Mouse (Mus musculus) forebrain, embryonic 11.5 days (tissue): ENCODE data around the gene Ankrd6. TPM values are rescaled to one million over a fixed set of nuclear protein-coding genes. Genes with fewer than 3 reads are reported as not detected.

Source experiments
- ATAC-seq: fragments of 200-750 bp; cut with Nextera tagmentation; replicated peaks from 2 replicates; pipeline ENCODE4 v1.8.0; 2017; ENCODE audit warnings: moderate TSS enrichment; ENCODE audit not compliant: low FRiP score
- DNase-seq: peaks from one replicate; pipeline ENCODE4 v3.0.0-alpha.2; 2017; ENCODE audit warnings: low spot score
- H3K27ac ChIP-seq: fragments of 300-500 bp; sonication (generic); 2 replicates; pipeline ENCODE4 v1.5.1; 2014; ENCODE audit warnings: low read depth, low read length
- H3K27me3 ChIP-seq: fragments of 300-500 bp; sonication (generic); 2 replicates; pipeline ENCODE4 v1.6.1; 2014; ENCODE audit warnings: mild to moderate bottlenecking, low read length, mixed read lengths; ENCODE audit not compliant: control insufficient read depth, insufficient read depth
- H3K36me3 ChIP-seq: fragments of 300-500 bp; sonication (generic); 2 replicates; pipeline ENCODE4 v1.6.1; 2014; ENCODE audit warnings: mild to moderate bottlenecking, low read length, moderate library complexity, mixed read lengths; ENCODE audit not compliant: control insufficient read depth, insufficient read depth
- H3K4me1 ChIP-seq: fragments of 300-500 bp; sonication (generic); replicated peaks from 2 replicates; pipeline ENCODE4 v1.6.1; 2014; ENCODE audit warnings: low read length, mixed read lengths; ENCODE audit not compliant: control insufficient read depth, insufficient read depth
- H3K4me2 ChIP-seq: fragments of 300-500 bp; sonication (generic); 2 replicates; pipeline ENCODE4 v1.6.1; 2014; ENCODE audit warnings: low read depth, mild to moderate bottlenecking, low read length, moderate library complexity, mixed read lengths; ENCODE audit not compliant: severe bottlenecking
- H3K4me3 ChIP-seq: fragments of 300-500 bp; sonication (generic); 2 replicates; pipeline ENCODE4 v1.5.1; 2014; ENCODE audit warnings: low read depth, low read length
- H3K9ac ChIP-seq: fragments of 300-500 bp; sonication (generic); 2 replicates; pipeline ENCODE4 v1.6.1; 2014; ENCODE audit warnings: low read length
- H3K9me3 ChIP-seq: fragments of 300-500 bp; sonication (generic); 2 replicates; pipeline ENCODE4 v1.6.1; 2016; ENCODE audit warnings: low read length, mixed read lengths; ENCODE audit not compliant: control insufficient read depth
- WGBS: fragments of 180-500 bp; shearing (Covaris S2); extraction: QIAGEN DNeasy Blood & Tissue Kit; methylation state at CpG from one replicate; pipeline ENCODE4 v1.1.7; 2014; 5-methylcytosine and 5-hydroxymethylcytosine counted together
- polyA plus RNA-seq: library from polyadenylated mRNA; unstranded; fragments of >200 nt; fragmentation: Nextera tagmentation; extraction: Ambion mirVana; gene quantifications from 2 replicates; pipeline ENCODE4 v1.2.1, GENCODE M21; 2014

Gene Ankrd6
- polyA plus RNA-seq, 1 experiment from 2014 or later, result 16.8 TPM

GRCm38 (mm10) chr4:32889246-32889645 is 61.4 kb downstream of the Ankrd6 start:
- Histone ChIP-seq H3K36me3 (no peaks in the 10 kb centered on the region), H3K9me3 (peaks cover 3% of the 10 kb centered on the region; the same call in 1 of the 2 replicates), H3K27me3 (no peaks in the 10 kb centered on the region), H3K4me1 (no peaks in the 10 kb centered on the region; the same call in 1 of the 2 replicates), H3K9ac (no peak overlapping the region), H3K27ac (no peak overlapping the region), H3K4me3 (no peak overlapping the region), H3K4me2 (no peak overlapping the region)
- DNase-seq (no peak), ATAC-seq (peak; percentile 46; the same call in 1 of the 2 replicates)
- 65% methylated on average over 11 of the region's 11 CpGs for WGBS

- Histone ChIP-seq H3K27me3 (no peaks in the 10 kb centered on the region), H3K36me3 (no peaks in the 10 kb centered on the region), H3K4me2 (no peak overlapping the region), H3K4me1 (no peaks in the 10 kb centered on the region; the same call in 1 of the 2 replicates), H3K9ac (no peak overlapping the region), H3K27ac (no peak overlapping the region), H3K4me3 (no peak overlapping the region), H3K9me3 (no peaks in the 10 kb centered on the region)
- DNase-seq (no peak), ATAC-seq (no peak)
- 93% methylated on average over 3 of the region's 3 CpGs for WGBS
Measured at GRCm38 (mm10) chr4:32886479-32886878, 64.2 kb downstream of the Ankrd6 start.

DNA sequence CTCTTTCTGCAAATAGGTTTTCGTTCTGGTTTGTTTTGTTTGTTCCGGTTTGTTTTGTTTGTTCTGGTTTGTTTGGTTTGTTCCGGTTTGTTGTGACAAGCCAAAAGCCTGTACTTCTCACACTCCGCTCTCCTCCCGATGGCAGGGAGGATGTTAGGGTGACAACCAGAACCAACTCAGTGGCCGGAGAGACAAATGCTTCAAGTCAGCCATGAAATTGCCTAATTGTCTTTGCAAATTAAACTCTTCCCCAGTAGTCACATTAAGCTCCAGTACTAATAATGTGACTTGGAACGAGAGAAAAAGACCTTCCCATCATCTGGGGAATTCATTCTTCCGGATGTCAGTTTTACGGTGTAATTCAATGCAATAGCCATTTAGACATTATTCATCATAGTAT is 66.0 kb downstream of the Ankrd6 start:
- no peak for ATAC-seq
- H3K36me3 ChIP-seq, result no peaks in the 10 kb centered on the region
- no peak overlapping the region for H3K4me3 ChIP-seq
- no peaks in the 10 kb centered on the region for H3K9me3 ChIP-seq
- H3K4me2 ChIP-seq, result no peak overlapping the region
- H3K27ac ChIP-seq, result no peak overlapping the region
- no peaks in the 10 kb centered on the region; the same call in 1 of the 2 replicates for H3K4me1 ChIP-seq
- H3K9ac ChIP-seq, result no peak overlapping the region
- no peaks in the 10 kb centered on the region for H3K27me3 ChIP-seq
- 51% methylated on average over 9 of the region's 9 CpGs for WGBS
- DNase-seq, result no peak

DNA sequence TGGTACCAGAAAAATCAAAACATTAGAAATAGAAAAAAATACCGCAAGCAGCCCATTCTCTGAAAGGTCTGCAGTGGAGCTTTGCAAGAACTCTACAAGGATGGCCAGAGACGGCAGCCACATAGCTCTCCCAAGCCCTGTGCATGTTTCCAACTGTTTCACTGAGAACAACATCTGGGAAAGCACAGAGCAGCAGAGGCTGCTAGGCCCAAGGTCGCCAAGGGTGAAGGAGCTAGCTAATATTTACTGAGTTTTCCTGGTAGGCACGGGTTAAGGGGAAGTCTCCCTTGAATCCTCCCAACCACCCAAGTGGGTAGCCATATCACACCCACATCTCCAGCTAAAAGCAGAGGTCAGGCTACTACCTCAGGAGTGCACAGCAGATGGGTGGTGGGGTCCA is 69.6 kb downstream of the Ankrd6 start:
- no peak overlapping the region for H3K27ac ChIP-seq
- 85% methylated on average over 4 of the region's 4 CpGs for WGBS
- H3K4me1 ChIP-seq, result no peaks in the 10 kb centered on the region
- H3K4me3 ChIP-seq, result no peak overlapping the region
- no peaks in the 10 kb centered on the region for H3K27me3 ChIP-seq
- no peaks in the 10 kb centered on the region for H3K9me3 ChIP-seq
- no peak overlapping the region for H3K9ac ChIP-seq
- no peak for ATAC-seq
- H3K36me3 ChIP-seq, result no peaks in the 10 kb centered on the region
- H3K4me2 ChIP-seq, result no peak overlapping the region
- DNase-seq, result no peak

GRCm38 (mm10) chr4:32874669-32875068 is 76.0 kb downstream of the Ankrd6 start:
- Histone ChIP-seq H3K27me3 (no peaks in the 10 kb centered on the region), H3K9me3 (no peaks in the 10 kb centered on the region), H3K4me2 (no peak overlapping the region), H3K4me1 (no peaks in the 10 kb centered on the region), H3K27ac (no peak overlapping the region), H3K4me3 (no peak overlapping the region), H3K36me3 (no peaks in the 10 kb centered on the region), H3K9ac (no peak overlapping the region)
- ATAC-seq, result no peak
- DNase-seq, result no peak
- WGBS, result 87% methylated on average over 4 of the region's 4 CpGs

DNA sequence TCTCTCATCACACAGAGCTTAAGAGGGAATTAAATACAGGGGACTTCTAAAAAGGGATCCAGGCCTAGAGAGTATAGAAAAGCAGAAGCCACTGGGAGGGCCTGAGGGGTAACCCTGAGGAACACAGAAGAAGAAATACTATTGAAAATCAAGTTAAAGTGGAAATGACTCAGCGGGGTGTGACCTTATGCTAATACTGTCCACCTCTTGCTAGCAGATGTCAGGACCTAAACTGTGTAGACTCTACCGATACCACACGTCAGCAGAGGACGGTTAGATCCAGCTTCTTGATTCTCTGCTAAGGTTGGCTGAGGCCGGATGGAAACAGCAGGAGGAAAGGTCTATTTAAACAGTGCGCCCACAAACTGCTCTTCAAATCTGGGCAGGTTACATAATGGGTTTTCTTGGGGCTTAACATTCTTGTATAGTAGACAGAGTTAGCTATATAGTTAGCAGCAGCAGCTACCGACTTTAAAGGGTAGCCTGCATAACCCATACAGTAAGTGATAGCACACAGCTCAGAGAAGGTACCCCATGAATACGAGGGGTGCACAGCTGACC is 78.4 kb downstream of the Ankrd6 start:
- ATAC-seq, result no peak
- DNase-seq, result no peak
- Histone ChIP-seq H3K4me3 (no peak overlapping the region), H3K4me2 (no peak overlapping the region), H3K27me3 (no peaks in the 10 kb centered on the region), H3K4me1 (no peaks in the 10 kb centered on the region), H3K36me3 (no peaks in the 10 kb centered on the region), H3K9ac (no peak overlapping the region), H3K27ac (no peak overlapping the region), H3K9me3 (no peaks in the 10 kb centered on the region)
- WGBS, result 84% methylated on average over 8 of the region's 8 CpGs

- Histone ChIP-seq H3K9me3 (no peaks in the 10 kb centered on the region), H3K9ac (no peak overlapping the region), H3K4me1 (peaks cover 3% of the 10 kb centered on the region; the same call in 1 of the 2 replicates), H3K27me3 (peaks cover 3% of the 10 kb centered on the region; the same call in 1 of the 2 replicates), H3K4me3 (no peak overlapping the region), H3K36me3 (no peaks in the 10 kb centered on the region), H3K4me2 (no peak overlapping the region), H3K27ac (no peak overlapping the region)
- ATAC-seq (no peak), DNase-seq (no peak)
- WGBS, result 88% methylated on average over 9 of the region's 9 CpGs
Measured at GRCm38 (mm10) chr4:32869370-32869769, 81.3 kb downstream of the Ankrd6 start.

GRCm38 (mm10) chr4:32868858-32869257 is 81.8 kb downstream of the Ankrd6 start:
- H3K36me3 ChIP-seq, result no peaks in the 10 kb centered on the region
- no peak overlapping the region for H3K4me2 ChIP-seq
- H3K27ac ChIP-seq, result no peak overlapping the region
- H3K4me1 ChIP-seq, result peaks cover 8% of the 10 kb centered on the region; the same call in 1 of the 2 replicates
- H3K4me3 ChIP-seq, result no peak overlapping the region
- peaks cover 3% of the 10 kb centered on the region; the same call in 1 of the 2 replicates for H3K27me3 ChIP-seq
- H3K9me3 ChIP-seq, result no peaks in the 10 kb centered on the region
- ATAC-seq, result no peak
- WGBS, result 86% methylated on average over 8 of the region's 8 CpGs
- DNase-seq, result no peak
- no peak overlapping the region for H3K9ac ChIP-seq

DNA sequence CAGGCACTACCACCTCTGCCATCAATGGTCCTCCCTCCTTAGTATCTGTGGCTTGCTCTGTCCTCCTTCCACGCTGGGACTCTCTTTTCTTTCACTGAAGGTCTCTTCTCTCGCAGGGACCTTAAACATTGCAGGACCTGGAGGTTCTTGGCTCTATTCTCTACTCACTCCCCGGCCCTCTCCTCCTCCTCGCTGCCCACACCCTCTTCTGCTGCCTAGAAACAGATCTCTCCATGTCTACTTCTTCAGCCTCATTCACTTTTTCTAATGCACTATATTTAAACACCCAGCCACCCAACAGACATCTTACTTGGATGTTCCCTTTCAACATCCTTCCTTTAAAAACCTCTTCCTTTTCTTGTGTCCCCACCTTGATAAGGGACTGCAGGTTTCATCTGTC is 82.2 kb downstream of the Ankrd6 start:
- WGBS, result 81% methylated on average over 4 of the region's 4 CpGs
- ATAC-seq (no peak), DNase-seq (no peak)
- no peak overlapping the region for H3K4me3 ChIP-seq
- peaks cover 3% of the 10 kb centered on the region; the same call in 1 of the 2 replicates for H3K27me3 ChIP-seq
- H3K9me3 ChIP-seq, result no peaks in the 10 kb centered on the region
- H3K4me1 ChIP-seq, result peaks cover 9% of the 10 kb centered on the region; the same call in 1 of the 2 replicates
- no peak overlapping the region for H3K4me2 ChIP-seq
- H3K36me3 ChIP-seq, result no peaks in the 10 kb centered on the region
- H3K27ac ChIP-seq, result no peak overlapping the region
- H3K9ac ChIP-seq, result no peak overlapping the region
